Mouse (Mus musculus): Measurements from ENCODE around the gene Paqr3. TPM values are rescaled to one million over a fixed set of nuclear protein-coding genes. Genes with fewer than 3 reads are reported as not detected.

Gene Paqr3
- 1.7 and 1.8 TPM in 2 replicates for polyA plus RNA-seq (2015; fragmentation: Nextera tagmentation; extraction: Ambion mirVana)

GRCm38 (mm10) chr5:97111207-97111910 is at the start of gene Paqr3:
Gene Paqr3 (minus strand): TSS chr5:97111596.
- no peaks in the 10 kb centered on the region; the same call in 1 of the 2 replicates for H3K27me3 ChIP-seq (replicated peaks)
- peak; percentile 97 for ATAC-seq (ENCODE audit: extremely low read depth, insufficient number of reproducible peaks, low FRiP score, low TSS enrichment)
- H3K36me3 ChIP-seq = no peaks in the 10 kb centered on the region
- H3K4me2 ChIP-seq = peak within 1 kb of the TSS; percentile 95
- H3K4me1 ChIP-seq = peaks cover 11% of the 10 kb centered on the region
- WGBS = 1% methylated on average over 62 of the region's 62 CpGs
- no peaks in the 10 kb centered on the region for H3K9me3 ChIP-seq
- peak within 1 kb of the TSS; percentile 83 for H3K9ac ChIP-seq
- H3K27ac ChIP-seq (replicated peaks) = peak within 1 kb of the TSS; percentile 36; the same call in 1 of the 2 replicates
- H3K4me3 ChIP-seq = peak within 1 kb of the TSS; percentile 79

DNA sequence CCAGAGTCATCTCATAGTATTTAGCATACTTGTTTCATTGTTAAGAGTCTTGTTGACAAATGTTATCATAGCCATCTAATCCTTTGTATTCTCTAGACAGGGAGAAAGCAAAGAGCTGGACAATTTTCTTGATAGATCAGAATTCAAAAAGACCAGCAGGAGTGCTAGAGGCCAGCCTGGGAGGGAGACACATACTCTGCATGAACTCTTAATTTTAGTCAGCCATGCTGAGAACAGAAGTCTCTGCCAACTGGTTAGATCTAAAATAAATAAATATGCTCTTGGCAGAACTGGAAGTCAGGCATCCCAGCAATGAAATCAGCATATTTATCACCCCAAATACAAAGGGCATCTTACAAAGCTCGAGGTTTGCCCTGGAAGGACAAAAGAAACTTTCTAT is 43.3 kb upstream of the Paqr3 start:
- Histone ChIP-seq H3K36me3 (no peaks in the 10 kb centered on the region), H3K9ac (no peak overlapping the region), H3K27me3 (replicated peaks) (no peaks in the 10 kb centered on the region), H3K27ac (replicated peaks) (no peak overlapping the region), H3K9me3 (no peaks in the 10 kb centered on the region), H3K4me2 (no peak overlapping the region), H3K4me3 (no peak overlapping the region), H3K4me1 (no peaks in the 10 kb centered on the region)
- WGBS = 33% methylated on average over 1 of the region's 1 CpGs
- ATAC-seq (ENCODE audit: extremely low read depth, insufficient number of reproducible peaks, low FRiP score, low TSS enrichment) = no peak

GRCm38 (mm10) chr5:97135331-97135730 is 23.9 kb upstream of the Paqr3 start:
- no peaks in the 10 kb centered on the region for H3K27me3 ChIP-seq (replicated peaks)
- no peaks in the 10 kb centered on the region for H3K9me3 ChIP-seq
- H3K4me2 ChIP-seq = no peak overlapping the region
- no peaks in the 10 kb centered on the region for H3K36me3 ChIP-seq
- H3K9ac ChIP-seq = no peak overlapping the region
- no peak overlapping the region for H3K27ac ChIP-seq (replicated peaks)
- ATAC-seq (ENCODE audit: extremely low read depth, insufficient number of reproducible peaks, low FRiP score, low TSS enrichment) = no peak
- 69% methylated on average over 2 of the region's 2 CpGs for WGBS
- H3K4me3 ChIP-seq = no peak overlapping the region
- H3K4me1 ChIP-seq = no peaks in the 10 kb centered on the region

DNA sequence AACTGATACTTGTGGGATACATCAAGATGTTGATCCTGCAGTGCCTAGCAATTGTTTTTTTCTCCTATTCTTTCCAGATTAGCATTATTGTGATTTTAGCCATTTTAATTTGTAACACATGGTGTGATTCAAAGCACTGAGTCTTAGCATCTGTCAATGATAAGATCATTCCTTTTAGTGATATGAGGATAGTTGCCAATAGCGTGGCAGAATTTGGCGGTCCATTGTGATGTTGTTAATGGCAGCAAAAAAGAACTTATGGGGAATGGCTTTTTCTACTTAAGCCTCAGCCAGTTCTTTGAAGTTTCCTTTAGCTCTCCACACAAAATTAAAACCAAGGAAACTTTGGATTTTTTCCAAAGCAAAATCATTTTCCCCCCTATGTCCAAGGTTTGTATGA is 18.2 kb upstream of the Paqr3 start:
- Histone ChIP-seq H3K9ac (no peak overlapping the region), H3K4me1 (no peaks in the 10 kb centered on the region), H3K4me2 (no peak overlapping the region), H3K27ac (replicated peaks) (no peak overlapping the region), H3K4me3 (no peak overlapping the region), H3K36me3 (no peaks in the 10 kb centered on the region), H3K9me3 (no peaks in the 10 kb centered on the region), H3K27me3 (replicated peaks) (peaks cover 4% of the 10 kb centered on the region; the same call in 1 of the 2 replicates)
- WGBS = 84% methylated on average over 2 of the region's 2 CpGs
- no peak for ATAC-seq (ENCODE audit: extremely low read depth, insufficient number of reproducible peaks, low FRiP score, low TSS enrichment)

DNA sequence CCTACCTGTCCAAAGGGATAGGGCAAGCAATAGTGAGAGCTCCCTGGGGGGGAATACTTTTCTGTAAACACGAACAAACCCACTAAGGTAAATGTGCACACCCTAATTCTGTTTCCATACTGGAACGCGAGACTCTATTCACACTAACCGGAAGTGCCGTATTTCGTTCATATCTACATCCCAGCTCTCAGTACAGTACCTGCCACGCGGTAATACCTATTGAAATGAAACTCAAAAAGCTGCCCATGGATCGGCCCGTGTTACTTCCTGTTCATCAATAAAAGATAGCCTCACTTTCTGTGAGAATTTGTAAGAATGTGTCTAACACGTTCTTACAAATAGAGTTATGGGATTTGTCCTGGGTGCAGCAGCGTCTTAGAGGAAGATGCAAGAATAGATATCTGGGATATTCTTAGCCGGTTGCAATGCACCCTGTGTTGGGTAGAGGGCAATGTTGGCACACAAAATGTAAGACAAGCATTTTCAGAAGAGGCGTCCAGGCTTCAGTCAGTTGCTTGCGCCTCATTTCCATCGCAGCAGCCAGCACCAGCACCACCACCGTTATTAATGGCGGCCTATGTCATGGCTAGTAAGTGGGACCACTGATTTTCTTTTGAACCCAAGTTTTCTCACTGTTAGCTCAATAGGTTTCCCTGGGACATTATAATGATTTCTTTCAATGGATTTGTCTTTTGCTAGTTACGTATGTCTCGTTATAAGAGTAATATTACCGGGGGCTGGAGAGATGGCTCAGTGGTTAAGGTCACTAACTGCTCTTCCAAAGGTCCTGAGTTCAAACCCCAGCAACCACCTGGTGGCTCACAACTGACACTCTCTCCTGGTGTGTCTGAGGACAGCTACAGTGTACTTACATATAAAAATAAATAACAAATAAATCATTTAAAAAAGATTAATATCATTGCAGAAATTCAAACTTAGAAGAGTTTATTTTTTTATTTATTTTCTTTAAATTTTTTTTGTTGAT is 17.1 kb upstream of the Paqr3 start:
- Histone ChIP-seq H3K4me3 (no peak overlapping the region), H3K9me3 (no peaks in the 10 kb centered on the region), H3K4me2 (peak overlapping the region; percentile 51), H3K9ac (no peak overlapping the region), H3K27ac (replicated peaks) (no peak overlapping the region), H3K4me1 (no peaks in the 10 kb centered on the region), H3K36me3 (no peaks in the 10 kb centered on the region), H3K27me3 (replicated peaks) (peaks cover 4% of the 10 kb centered on the region; the same call in 1 of the 2 replicates)
- no peak for ATAC-seq (ENCODE audit: extremely low read depth, insufficient number of reproducible peaks, low FRiP score, low TSS enrichment)
- 43% methylated on average over 21 of the region's 21 CpGs for WGBS

- Histone ChIP-seq H3K9me3 (no peaks in the 10 kb centered on the region), H3K27me3 (replicated peaks) (peaks cover 4% of the 10 kb centered on the region; the same call in 1 of the 2 replicates), H3K36me3 (no peaks in the 10 kb centered on the region), H3K4me3 (no peak overlapping the region), H3K4me1 (no peaks in the 10 kb centered on the region), H3K4me2 (no peak overlapping the region), H3K9ac (no peak overlapping the region), H3K27ac (replicated peaks) (no peak overlapping the region)
- WGBS = 80% methylated on average over 6 of the region's 6 CpGs
- no peak for ATAC-seq (ENCODE audit: extremely low read depth, insufficient number of reproducible peaks, low FRiP score, low TSS enrichment)
These were observed 15.9 kb upstream of the Paqr3 start for GRCm38 (mm10) chr5:97127284-97127683.

DNA sequence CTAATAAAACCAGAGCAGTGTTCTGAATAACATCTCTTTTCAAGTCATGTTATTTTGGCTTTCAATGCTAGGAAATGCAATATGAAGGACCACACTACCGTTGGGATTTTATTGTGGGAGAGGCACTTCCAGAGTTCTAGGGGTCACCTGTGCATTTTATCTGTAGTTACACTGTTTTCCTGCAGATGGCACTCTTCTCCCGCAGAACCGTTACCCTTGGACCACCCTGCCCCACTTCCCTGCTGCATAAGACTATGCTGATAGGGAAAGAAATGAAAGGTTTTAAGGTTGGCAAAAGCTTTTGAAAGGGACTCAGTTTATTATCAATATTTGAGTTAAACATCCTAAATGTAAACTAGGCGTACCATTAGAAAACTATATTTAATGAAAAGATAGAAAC is 14.6 kb upstream of the Paqr3 start:
- no peaks in the 10 kb centered on the region for H3K36me3 ChIP-seq
- H3K27me3 ChIP-seq (replicated peaks) = peaks cover 4% of the 10 kb centered on the region; the same call in 1 of the 2 replicates
- no peaks in the 10 kb centered on the region for H3K9me3 ChIP-seq
- WGBS = 15% methylated on average over 4 of the region's 4 CpGs
- ATAC-seq (ENCODE audit: extremely low read depth, insufficient number of reproducible peaks, low FRiP score, low TSS enrichment) = no peak
- H3K4me1 ChIP-seq = no peaks in the 10 kb centered on the region
- no peak overlapping the region for H3K4me3 ChIP-seq
- no peak overlapping the region for H3K9ac ChIP-seq
- no peak overlapping the region for H3K4me2 ChIP-seq
- H3K27ac ChIP-seq (replicated peaks) = no peak overlapping the region

DNA sequence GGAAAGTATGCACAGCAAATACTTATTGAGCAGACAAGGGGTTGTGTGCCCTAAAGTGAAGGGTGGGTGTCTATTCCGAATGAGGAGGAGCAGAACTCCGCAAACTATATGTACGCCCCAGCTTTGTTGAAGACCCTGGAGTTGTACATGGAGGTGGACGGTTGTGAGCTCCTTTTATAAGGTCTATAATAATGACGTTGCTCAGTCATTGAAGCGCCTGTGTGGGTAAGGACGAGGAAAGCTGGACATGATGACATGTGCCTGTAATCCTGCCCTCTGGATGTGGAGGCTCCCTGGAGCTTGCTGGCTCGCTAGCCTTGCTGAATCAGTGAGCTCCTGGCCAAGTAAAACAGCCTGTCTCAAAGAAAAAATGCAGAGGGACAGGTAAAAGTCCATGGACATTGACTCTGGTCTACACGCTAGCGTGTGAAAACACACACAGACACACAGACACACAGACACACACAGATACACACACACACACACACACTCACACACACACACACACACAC is 14.1 kb upstream of the Paqr3 start:
- H3K36me3 ChIP-seq = no peaks in the 10 kb centered on the region
- ATAC-seq (ENCODE audit: extremely low read depth, insufficient number of reproducible peaks, low FRiP score, low TSS enrichment) = no peak
- peaks cover 4% of the 10 kb centered on the region; the same call in 1 of the 2 replicates for H3K27me3 ChIP-seq (replicated peaks)
- WGBS = 58% methylated on average over 10 of the region's 10 CpGs
- H3K9me3 ChIP-seq = no peaks in the 10 kb centered on the region
- H3K4me3 ChIP-seq = no peak overlapping the region
- H3K27ac ChIP-seq (replicated peaks) = no peak overlapping the region
- H3K4me2 ChIP-seq = no peak overlapping the region
- no peak overlapping the region for H3K9ac ChIP-seq
- no peaks in the 10 kb centered on the region for H3K4me1 ChIP-seq

DNA sequence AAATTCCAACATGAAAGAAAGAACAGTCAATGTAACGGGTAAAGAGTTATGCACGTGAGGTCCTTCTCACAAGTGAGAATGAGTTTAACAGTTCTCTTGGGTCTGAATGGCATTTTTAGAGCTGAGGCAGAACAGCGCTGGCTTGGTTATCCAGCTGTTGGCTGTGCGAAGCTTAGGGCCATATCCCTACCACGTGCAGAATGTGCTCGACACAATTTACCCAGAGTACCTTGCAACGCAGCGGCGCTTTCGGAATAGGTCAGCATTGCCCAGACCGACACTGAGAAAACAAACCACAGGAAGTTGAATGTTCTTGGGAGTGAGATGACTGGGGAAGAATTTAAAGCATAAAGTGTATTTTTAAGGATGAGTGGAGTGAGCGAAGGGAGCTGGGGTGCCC is 13.6 kb upstream of the Paqr3 start:
- Histone ChIP-seq H3K4me3 (no peak overlapping the region), H3K9me3 (no peaks in the 10 kb centered on the region), H3K27ac (replicated peaks) (no peak overlapping the region), H3K9ac (no peak overlapping the region), H3K4me2 (no peak overlapping the region), H3K27me3 (replicated peaks) (peaks cover 4% of the 10 kb centered on the region; the same call in 1 of the 2 replicates), H3K36me3 (no peaks in the 10 kb centered on the region), H3K4me1 (no peaks in the 10 kb centered on the region)
- ATAC-seq (ENCODE audit: extremely low read depth, insufficient number of reproducible peaks, low FRiP score, low TSS enrichment) = no peak
- WGBS = 73% methylated on average over 12 of the region's 12 CpGs

DNA sequence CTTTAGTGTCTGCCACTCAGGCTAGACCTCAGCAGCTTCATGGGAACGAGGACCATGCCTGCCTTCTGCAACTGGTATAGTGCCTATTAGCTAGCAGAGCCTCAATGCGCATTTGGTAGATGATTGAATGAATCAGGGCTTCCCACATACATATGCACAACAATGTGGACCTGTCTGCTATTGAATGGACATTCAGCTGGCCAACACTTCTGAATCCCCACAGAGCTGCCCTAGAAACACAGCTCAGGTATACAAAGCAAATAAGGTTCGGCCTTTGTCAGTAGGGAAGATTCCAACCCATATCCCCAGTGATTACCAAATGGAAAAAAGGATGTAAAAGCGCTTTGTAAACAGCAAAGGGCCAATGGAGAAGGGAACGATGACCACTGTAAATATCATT is 699 bp downstream of the Paqr3 start:
- ATAC-seq (ENCODE audit: extremely low read depth, insufficient number of reproducible peaks, low FRiP score, low TSS enrichment) = no peak
- Histone ChIP-seq H3K4me2 (peak overlapping the region; percentile 95), H3K9me3 (no peaks in the 10 kb centered on the region), H3K4me3 (peak overlapping the region; percentile 79), H3K27ac (replicated peaks) (no peak overlapping the region), H3K9ac (peak overlapping the region; percentile 83), H3K36me3 (no peaks in the 10 kb centered on the region), H3K4me1 (peaks cover 11% of the 10 kb centered on the region), H3K27me3 (replicated peaks) (no peaks in the 10 kb centered on the region; the same call in 1 of the 2 replicates)
- WGBS = 27% methylated on average over 5 of the region's 5 CpGs

DNA sequence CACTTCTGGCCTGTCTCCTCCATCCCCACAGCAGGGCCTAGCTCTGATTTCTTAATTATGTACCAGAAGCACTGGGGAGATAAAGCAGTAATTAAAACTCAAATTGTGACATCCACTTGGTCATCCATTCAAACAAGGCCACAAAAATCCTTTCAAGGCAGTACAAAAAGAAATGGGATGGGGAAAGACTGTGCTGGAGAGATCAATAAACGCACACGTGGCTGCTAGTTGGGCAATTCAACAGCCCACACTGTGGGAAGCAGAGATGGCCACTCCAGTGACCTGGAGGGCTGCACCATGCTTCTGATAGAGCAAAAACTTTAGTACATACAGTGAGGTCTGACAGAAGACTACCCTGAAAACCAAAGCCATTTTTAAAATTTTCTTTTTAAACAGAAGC is 1.3 kb downstream of the Paqr3 start:
- H3K36me3 ChIP-seq = no peaks in the 10 kb centered on the region
- H3K27me3 ChIP-seq (replicated peaks) = no peaks in the 10 kb centered on the region; the same call in 1 of the 2 replicates
- H3K9me3 ChIP-seq = no peaks in the 10 kb centered on the region
- ATAC-seq (ENCODE audit: extremely low read depth, insufficient number of reproducible peaks, low FRiP score, low TSS enrichment) = no peak
- 0 out of 2 replicates have a peak overlapping the region, but pooled peaks have one; percentile 79 for H3K4me3 ChIP-seq
- H3K27ac ChIP-seq (replicated peaks) = no peak overlapping the region
- WGBS = 68% methylated on average over 2 of the region's 2 CpGs
- peaks cover 11% of the 10 kb centered on the region for H3K4me1 ChIP-seq
- no peak overlapping the region for H3K9ac ChIP-seq
- H3K4me2 ChIP-seq = peak overlapping the region; percentile 95; the same call in 1 of the 2 replicates
